Mouse (Mus musculus): Measurements from ENCODE around the gene Hspb2.

Hspb2 gene

DNA sequence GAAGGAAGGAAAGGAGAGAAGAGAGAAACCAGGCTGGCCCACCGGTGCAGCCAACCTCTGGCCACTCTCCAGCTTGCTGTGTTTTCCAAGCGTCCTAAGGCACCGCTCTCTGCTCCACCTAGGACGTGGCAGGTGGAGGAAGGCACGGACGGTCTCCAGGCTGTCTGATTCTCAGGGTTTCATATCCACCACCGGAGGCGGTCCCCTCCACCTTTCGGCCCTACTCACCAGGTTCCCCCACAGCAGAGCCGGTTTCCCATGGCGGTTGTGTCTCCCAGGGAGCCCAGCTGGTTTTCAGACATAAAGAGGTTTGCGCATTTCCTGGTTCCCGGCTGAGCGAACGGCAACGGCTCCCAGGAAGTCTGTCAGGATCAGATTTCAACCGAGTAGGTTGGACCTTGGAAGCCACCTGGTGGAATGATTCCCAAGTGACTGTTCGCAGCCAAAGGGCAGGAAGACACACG is 5.9 kb downstream of the Hspb2 start, which contains the start of gene 2310030G06Rik:
Gene 2310030G06Rik (minus strand): TSS at position 323 of the 464 bp plus-strand sequence.
- DNase-seq: peak; percentile 85

DNA sequence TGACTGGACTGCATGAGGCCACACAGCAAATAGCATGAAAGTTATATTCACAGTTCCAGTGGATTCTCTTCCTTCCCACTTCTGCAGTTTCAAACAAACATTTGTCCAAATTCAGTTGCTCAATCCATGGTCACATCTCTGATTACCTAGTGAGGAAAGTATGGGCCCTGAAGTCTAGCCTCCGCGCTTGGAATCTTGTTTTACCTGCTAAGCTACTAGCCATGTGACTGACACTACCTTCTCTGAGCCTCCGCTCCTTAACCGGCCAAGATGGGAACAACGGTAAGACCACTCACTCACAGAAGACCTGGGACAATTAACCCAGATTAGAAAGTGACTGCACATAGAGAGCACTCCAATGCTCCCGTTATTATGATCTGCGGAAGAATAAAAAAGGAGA is 6.3 kb downstream of the Hspb2 start:
- no peak for DNase-seq

DNA sequence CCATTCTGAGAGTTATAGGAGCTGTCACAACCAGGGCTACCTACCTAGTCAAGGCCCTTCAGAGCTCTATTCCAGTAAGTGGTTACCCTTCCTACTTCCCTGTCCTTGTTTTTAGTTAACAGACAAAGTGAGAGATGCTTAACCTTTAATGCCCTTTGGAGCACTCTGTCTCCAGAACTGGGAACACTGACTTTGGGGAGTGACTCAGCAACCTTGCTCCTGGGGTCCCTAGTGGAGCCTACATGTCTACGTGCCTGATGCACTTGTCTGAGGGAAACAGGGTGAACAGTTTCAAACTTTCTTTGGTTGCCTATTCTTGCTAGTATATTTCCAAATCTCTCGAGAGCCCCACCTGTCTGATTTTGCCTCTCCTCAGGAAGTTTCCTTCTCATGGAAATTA is 9.4 kb downstream of the Hspb2 start:
- no peak for DNase-seq

DNA sequence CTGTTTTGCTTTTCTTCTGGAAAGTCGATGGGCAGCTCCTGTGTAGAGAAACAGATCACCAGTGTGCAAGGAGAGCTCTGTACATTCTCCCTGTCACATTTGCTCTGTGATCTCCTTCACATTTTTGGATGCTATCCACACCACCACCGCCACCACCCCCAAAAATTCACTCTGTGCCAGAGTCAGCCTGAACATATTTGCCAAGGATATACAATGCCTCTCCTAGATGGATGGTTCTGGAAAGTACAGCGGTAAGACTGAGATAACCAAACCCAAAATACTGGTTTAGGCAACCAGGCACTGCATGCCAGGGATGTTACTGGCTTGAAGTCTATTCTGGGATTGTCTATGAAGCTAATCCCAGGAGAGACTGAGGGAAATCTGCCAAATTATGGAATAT is 9.9 kb downstream of the Hspb2 start:
- DNase-seq: no peak

DNA sequence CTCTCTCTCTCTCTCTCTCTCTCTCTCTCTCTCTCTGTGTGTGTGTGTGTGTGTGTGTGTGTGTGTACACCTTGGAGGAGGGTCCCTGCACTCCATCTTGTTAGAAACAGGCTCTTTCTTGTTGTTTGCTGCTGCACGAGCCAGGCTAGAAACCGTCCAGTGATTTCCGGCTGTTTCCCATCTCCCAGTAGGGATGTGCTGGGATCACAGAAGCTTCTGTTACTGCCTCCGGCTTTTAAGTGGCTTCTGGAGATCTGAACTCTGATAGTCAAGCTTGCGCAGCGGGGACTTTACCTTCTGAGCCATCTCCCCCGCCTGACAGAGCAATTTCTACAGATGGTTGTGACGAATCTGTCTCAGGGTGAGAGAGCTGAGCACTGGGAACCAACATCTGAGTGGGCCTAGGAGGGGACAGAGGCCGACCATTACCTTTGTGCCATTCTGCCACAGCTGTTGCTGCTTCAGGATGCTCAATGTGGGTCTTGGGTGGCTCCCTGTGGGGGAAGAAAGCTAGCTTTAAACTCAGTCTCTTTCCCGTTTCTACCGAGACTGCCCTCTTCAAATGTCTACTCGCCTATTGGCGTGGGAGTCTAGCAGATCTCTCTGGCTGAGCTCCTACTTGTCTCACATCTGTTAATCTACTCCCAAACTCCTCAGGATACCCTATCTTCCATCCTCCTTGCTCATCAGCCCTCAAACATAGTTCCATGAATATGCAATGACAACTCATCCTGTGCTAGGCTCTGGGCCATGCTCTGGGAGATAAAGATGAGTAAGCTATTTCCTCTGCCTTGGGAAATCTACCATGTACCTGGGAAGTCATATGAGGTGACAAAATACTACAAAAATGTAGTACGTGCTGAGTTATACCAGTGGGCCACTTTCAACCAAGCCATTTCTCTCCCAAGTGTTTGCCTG is 11.0 kb downstream of the Hspb2 start:
- DNase-seq: no peak

DNA sequence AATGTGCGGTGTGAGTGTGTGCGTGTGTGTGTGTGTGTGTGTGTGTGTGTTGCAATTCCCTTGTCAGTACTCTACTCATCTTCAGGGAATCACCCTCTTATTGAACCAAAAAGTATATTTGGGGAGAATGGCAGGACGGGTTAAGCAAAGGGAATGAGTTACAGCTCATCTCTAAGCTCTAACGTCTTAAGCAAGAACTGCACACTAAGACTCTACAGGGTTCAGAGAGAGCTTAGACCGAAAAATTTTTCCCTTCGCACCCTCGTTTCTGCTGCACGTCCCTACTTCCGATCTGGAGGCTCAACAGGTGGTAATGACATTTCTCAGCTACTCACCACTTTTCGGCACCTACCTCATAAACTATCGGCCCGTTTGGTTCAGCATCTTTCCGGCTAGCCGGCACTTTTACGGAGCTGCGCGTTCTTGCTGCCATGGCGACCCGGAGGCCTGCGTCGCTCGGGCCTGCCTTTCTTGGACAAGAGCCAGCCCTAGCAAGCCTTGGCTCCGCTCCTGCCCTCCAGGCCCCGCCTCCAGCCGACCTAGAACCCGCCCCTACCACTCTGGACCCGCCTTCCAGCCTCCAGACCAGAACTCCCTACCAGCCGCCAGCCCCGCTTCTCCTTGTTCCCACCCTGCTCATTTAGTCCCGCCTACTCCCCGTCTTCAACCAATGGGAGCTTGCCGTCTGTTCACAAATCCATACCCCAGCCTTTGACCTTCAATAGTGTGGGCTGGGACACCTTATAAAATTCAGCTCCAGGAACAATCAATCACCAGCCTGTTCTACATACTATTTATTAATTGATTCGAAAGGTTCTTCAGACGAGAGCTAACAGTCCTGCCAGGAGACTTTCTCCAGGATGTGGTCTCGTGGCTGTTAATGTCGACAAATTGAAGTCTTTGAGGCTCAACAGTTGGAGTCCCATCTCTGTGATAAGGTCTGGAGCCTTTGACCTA is 13.0 kb downstream of the Hspb2 start, which contains the start of gene Dixdc1:
Gene Dixdc1 (minus strand): TSS at position 604 of the 957 bp plus-strand sequence.
- DNase-seq: peak; percentile 96

DNA sequence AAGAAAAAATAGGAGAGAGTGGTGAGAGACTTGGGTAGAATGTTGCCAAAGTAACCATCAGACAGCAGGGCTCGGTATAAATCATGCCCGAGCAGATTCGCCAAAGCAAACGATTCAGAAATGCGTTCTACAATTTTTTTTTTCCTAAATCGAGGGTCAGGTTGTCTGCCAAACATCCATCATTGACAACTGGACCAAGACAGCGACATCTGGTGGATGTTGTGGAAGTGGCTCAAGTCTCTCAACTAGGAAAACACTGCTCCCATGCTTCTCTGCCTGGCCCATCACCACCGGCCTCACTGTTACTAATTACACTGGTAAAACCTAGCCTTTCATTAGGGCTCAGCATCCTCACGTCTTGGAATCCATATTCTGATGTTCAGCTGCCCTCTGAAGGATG is 17.2 kb downstream of the Hspb2 start:
- DNase-seq: peak; percentile 73

DNA sequence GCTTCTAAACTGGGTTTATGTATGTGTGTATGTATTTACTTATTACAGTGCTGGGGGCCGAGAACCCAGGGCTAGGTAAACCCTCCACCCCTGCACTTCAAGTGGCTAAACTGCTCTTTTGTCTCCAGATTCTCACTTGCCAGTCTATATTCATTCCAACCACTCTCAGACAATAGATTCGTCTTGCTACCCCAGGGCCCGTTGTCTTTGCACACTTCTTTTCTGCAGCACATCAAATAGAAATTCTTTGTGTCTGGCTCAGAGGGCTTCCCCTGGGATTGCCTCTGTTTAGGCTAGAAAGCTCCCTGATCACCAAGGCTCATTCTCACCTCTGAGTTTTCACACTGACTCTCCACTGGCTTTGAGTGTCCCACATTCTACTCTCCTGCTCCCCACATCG is 19.6 kb downstream of the Hspb2 start:
- no peak for DNase-seq

DNA sequence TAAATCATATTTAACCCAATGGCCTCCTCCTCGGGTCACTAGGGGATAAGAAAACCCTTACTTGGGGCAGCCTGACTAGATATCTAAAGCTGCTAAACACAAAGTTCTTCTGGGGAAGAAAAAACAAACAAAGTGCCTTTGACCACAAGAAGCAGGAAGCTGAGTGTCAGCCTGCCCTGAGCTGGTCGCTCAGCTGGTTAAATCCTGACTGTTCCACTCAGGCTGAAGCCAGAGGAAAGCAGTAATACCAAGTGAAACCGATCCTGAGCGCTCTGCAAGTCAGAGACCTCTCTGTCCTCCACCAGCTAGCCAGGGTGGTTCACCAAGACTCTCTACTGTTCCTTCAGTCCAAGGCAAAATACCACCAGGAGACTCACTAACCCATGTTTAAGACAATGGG is 22.6 kb downstream of the Hspb2 start:
- DNase-seq: peak; percentile 50

DNA sequence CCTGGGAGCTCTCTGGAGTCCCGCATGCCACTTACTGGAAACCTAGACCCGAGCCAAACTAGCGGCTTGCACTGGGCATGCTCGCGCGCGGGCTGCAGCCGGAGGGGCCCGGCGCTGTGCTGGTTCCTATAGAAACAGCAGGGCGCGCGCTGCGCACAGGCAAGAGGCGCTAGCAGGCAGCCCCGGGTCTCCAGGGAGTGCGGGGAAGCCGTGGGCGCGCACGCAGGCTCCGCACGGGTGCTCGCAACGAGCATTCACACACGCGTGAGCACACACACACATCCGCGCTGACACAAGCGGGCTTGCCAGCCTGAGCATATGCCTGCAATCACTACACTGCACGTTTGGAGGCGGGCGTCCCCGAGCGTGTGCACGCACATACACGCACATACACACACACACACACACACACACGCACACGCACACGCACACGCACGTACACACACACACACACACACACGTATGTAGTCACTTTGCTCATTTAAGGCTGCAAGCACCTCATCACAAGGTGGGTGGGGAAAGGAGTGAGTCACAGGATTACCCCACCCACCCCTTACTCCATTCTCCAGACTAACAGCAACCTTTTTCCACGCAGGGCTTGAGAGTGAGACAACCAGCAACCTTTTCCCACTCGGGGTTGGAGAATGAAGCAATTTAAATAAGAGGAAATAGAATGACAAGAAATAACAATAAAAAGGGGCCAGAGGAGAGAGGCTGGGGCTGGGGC is 24.1 kb downstream of the Hspb2 start:
- DNase-seq: peak; percentile 81

DNA sequence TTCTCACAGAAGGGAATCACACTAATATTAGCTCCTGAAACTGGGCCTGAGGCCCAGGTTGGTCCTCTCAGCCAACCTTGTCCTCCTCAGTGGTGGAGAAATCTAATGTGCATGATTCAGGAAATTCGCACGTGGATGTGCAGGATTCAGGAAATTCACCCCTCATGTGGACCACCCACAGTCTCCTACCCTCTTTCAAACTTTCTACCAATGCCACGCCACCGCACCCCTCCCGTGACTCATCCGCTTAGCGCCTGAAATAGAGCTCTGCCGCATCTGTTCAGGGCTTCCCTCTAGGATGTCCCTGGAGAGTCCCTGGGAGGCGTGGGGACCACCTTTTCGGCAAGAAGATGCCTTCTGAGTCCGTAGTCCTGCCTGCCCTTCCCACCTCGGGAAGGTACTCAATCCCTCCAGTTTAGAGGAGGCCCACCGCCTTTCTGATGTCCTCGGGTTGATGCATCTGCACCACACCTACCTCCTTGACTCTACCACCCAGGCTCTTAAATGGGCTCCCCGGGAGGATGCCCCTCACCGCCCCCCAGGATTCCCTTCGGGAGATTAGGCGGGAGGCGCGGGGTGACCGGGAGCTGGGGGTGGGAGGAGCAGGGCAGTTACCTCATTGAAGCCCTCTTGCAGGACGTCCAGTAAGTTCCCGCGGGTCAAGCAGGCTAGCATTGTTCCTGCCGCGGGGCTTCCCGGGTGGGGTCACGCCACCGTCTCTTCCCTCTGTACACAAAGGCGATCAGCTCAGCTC is 24.8 kb downstream of the Hspb2 start:
- DNase-seq: no peak

DNA sequence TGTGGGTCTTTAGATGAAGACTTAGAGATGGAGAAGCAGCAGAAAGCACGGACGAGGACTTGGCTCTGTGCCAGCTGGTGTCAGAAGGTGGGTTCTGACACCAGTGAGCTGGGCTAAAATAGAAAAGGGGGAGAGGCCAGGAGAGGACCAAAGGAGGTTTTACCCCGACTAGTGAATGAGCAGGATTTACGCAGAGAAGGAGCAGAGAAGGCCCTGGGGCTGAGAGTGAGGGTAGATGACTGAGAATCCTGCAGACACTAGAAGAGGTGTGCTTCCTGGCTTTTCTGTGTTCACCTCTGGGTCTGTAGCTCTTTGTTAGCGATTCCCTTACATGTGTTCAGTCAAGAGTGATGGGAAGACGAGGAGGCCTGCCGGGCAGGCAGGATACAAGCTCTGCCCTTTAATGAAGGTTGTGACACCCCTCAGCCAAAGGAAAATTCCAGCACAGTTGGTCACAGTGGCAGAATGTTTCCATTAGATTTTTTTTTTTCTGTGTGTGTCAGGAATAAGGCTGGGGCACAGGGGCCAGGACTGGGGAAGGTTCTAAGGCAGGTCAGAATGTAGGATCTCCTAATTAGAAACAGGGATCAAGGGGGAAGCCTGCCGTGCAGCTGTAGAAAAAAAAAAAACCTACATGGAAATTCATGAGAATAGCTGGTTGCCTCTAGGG is 26.1 kb downstream of the Hspb2 start:
- no peak for DNase-seq

DNA sequence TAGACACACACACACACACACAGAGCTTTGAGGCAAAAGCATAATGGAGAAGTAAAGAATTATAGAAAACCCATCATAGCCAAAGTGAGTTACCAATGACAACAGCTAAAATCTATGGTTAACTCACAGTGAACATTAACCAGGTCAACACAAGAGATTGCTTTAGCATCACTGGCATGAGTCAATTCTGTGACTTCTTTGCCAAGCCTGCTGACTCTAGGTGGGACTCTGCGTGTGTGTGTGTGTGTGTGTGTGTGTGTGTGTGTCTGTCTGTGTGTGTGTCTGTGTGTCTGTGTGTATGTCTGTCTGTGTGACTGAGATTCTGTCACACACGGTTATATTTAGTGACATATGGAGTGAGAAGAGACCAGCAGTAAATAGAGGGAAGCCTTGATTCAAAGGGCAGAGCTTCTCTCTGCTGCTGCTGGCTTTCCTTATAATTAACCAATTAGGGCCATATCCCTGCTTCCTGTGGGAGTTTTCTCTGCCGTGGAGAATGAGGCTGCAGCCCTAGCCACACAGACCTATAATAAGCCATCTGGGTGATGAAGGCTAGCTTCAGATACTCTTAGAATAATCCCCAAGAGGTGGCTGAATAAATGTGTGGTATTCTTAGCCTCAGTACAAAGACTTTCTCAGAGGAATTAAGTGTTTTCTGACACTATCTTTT is 27.4 kb downstream of the Hspb2 start:
- DNase-seq: no peak

DNA sequence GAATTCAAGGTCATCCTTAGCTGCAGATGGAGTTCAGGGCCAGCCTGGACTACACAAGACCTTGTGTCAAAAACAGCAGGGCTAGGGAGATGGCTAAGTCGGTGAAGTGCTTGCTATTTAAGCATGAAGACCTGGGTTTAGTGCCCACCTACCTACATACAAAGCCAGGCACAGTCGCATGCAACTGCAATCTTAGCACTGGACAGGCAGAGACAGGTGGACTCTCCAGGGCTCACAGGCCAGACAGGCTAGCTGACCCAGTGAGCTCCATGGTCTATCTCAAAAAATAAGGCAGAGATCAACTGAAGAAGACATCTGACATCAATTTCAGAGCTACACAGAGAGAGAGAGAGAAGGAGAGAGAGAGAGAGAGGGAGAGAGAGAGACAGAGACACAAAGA is 28.0 kb downstream of the Hspb2 start:
- no peak for DNase-seq

DNA sequence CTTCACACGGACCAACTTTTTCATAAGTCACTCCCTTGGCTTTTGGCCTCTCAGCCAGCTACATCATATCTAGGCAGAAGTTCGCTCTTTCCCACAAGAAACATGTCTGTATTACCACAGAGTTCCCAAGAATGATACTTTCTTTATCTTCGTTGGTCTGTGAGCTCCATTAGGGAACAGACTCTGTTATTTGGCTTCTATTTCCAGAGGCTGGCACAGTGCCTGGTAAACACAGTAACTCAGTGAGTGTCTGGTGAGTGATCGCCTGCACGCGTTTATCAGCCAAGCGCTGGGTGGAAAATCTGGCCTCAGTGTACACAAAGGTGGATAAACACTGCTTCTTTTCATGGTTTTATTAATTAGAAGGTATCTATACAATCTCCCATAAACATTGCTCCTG is 28.7 kb downstream of the Hspb2 start:
- peak; percentile 78 for DNase-seq

DNA sequence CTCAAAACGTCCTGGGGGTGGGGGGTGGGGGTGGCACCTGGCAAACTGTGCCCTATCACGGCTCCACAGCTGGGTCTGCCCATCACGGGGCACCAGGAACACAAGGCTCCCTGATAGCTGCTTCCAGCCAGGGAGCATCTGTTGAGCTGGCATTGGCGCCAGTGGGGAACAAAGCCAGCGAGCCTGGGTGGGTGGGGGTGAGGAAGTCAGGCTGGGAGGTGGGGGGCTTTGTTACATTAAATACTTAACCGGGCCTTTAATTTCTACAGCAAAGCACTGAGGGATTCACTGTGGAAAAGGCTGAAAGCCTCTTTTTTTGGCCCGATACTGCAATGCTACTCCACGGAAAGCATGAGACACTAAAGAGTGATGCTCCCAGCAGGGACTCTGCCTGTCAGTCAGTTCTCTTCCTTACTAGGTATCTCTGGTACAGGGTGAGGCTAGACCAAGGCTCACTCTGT is 29.7 kb downstream of the Hspb2 start:
- no peak for DNase-seq

DNA sequence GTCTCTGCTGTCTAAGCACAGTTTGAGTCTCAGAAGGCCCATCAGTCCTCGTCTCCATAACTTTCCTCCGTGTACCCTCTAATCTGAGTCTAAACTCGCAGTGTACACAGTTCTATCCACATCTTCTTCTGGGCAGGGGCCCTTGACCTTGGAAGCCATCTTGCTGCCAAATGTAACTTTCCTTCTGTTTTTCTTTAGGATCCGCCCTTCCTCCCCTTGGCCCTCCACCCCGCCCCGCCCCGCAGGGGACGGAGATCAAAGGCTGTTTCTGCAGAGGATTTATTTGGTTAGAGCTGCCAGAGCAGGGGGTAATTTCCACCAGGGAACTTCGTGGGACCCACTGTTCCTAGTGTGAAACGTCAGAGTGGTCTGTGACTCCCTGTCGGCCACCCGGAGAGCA is 31.1 kb downstream of the Hspb2 start:
- peak; percentile 47 for DNase-seq

DNA sequence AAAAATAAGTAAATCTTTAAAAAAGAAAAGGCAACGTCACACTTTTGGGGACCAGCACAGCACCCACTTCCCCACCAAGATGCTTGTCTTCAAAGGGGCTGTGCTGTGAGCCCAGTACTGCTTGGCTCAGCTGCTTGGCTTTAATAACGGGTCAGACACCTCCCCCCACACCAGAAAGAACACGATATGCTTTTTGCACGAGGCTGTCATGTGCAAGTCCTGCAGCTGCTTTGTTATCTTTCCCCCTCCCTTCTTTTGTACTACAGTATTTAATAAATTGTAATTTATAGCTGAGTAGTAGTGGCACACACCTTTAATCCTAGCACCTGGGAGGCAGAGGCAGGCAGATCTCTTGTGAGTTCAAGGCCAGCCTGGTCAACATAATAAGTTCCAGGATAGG is 33.3 kb downstream of the Hspb2 start:
- DNase-seq: no peak

DNA sequence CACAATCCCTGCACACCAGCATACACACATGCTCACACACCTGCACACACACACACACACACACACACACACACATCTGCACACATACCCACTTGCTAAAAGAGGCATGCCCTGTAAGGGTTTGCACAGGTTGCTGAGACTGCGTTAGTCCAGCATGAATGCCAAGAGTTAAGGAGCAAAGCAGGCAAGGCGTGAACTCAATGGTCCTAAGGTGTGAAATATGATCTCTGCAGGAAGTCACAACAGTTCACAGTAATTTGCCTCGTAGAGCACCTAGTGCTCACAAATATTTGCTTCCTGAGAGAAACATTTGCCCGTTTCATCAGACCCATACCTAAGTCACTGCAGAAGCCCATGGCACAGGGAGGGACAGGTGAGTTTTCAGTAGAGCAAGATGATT is 38.0 kb downstream of the Hspb2 start:
- no peak for DNase-seq

DNA sequence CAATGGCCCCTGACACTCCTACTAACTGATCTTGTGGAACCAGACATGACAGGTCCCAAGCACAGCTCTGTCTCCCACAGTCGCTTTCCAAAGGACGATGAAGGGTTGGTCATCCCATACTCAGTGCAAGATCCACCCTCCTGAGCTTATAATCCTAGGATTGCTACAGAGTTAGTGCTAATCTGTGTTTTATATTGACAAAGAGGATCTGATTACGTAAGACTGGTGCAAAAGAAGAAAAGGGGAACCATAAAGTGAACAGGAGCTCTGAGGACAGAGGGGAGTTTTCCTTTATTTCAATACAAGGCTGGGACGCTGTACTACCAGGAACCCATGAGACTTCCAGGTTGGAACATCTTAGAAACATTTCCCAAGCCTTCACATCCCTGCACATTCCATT is 40.8 kb downstream of the Hspb2 start:
- no peak for DNase-seq

DNA sequence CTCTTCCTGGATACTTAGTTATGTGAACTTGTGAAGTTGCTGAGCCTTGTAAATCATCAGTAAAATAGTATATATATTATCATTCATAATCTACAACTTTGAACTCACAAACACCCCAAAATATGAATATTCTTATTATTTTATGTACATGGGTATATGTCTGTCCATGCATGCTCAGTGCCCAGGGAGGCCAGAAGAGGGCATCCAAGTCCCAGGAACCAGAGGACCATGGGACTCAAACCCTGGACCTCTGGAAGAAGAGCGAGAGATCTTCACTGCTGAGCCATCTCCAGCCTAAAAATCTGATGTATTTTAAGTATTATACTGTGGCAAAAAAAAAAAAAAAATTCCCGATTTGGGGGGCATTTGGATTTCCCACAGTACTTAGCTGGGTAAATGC is 43.0 kb downstream of the Hspb2 start:
- DNase-seq: peak; percentile 51
